8 mouse cellular contexts compared by ENCODE assay signal in genomic region chr12:36156637-36157303, GRCm38 (mm10). TPM values are rescaled to one million over a fixed set of nuclear protein-coding genes. Genes with fewer than 3 reads are reported as not detected.
DNase-seq lines count a peak whose midpoint lies in the region; ATAC-seq lines count a peak whose summit lies in the region.

Gene Ankmy2 (plus strand): TSS chr12:36157114.

- peak within 1 kb of the TSS; percentile 94 for H3K9ac ChIP-seq in hindbrain, embryonic 11.5 days (ENCODE audit: low read depth, low read length)

- no peaks in the 10 kb centered on the region for H3K9me3 ChIP-seq in hindbrain, embryonic 11.5 days (ENCODE audit: control insufficient read depth, low read length)

- WGBS in hindbrain, embryonic 11.5 days, result under 1% methylated on average over 42 of the region's 42 CpGs

- H3K27ac ChIP-seq in hindbrain, embryonic 11.5 days (ENCODE audit: low read depth, low read length), result peak within 1 kb of the TSS; percentile 79

- ATAC-seq in hindbrain, embryonic 11.5 days (ENCODE audit: low FRiP score), result peak; percentile 99

- no peaks in the 10 kb centered on the region for H3K36me3 ChIP-seq in hindbrain, embryonic 11.5 days (ENCODE audit: control insufficient read depth, insufficient read depth, low read length)

- peaks cover 3% of the 10 kb centered on the region; the same call in 1 of the 2 replicates for H3K4me1 ChIP-seq in hindbrain, embryonic 11.5 days (replicated peaks; ENCODE audit: control insufficient read depth, insufficient read depth, low read length)

- H3K4me2 ChIP-seq in hindbrain, embryonic 11.5 days (replicated peaks; ENCODE audit: low read depth, low read length), result peak within 1 kb of the TSS; percentile 71

- H3K4me3 ChIP-seq in hindbrain, embryonic 11.5 days (ENCODE audit: low read depth, low read length), result peak within 1 kb of the TSS; percentile 94

- peak; percentile 97 for DNase-seq in Muller cell, postnatal 12 days (ENCODE audit: inconsistent ontology term)
- peak; percentile 90 for DNase-seq in cerebellum, adult 9-11 months
- peak; percentile 68 to 86 for DNase-seq in frontal cortex, adult 2 months (ENCODE audit: extremely low spot score in 1 of 2, low spot score in 1 of 2)
- DNase-seq in hindbrain, embryonic 11.5 days (ENCODE audit: low spot score), result peak; percentile 94
- DNase-seq in layer of hippocampus, postnatal 10 days (ENCODE audit: low spot score in 2 of 2), result peak; percentile 86 to 92
- peak; percentile 91 for DNase-seq in lung, postnatal 14 days
- peak; percentile 77 for DNase-seq in retina, adult 2 months (ENCODE audit: low read depth, low spot score)
- DNase-seq in thymus, postnatal 36 days, result peak; percentile 89 to 95

- H3K27me3 ChIP-seq in hindbrain, embryonic 11.5 days (ENCODE audit: control insufficient read depth, insufficient read depth, low read length), result no peaks in the 10 kb centered on the region

RNA-seq across cellular contexts. Expression of gene Ankmy2, which starts in this region (rescaled TPM):
- polyA plus RNA-seq in frontal cortex, adult 2 months (2012; rRNA removed), result 41.3 and 43.4 TPM in 2 replicates
- 32.0 and 34.0 TPM in 2 replicates for polyA plus RNA-seq in hindbrain, embryonic 11.5 days (2014; fragmentation: Nextera tagmentation; extraction: Ambion mirVana)
- 10 to 100 TPM; 53.7 to 55.5 TPM for total RNA-seq in layer of hippocampus, postnatal 10 days (2021)

Comparison
In these comparisons a context has a peak if more than half of its experiments do, and no peak if none do; other contexts are left out.
1. Peak in every context shown above with its lines: DNase-seq, ATAC-seq, H3K4me3 ChIP-seq and H3K27ac ChIP-seq.